Mouse (Mus musculus) embryonic facial prominence, embryonic 11.5 days (tissue): Measurements from ENCODE around the gene Cfap58. TPM values are rescaled to one million over a fixed set of nuclear protein-coding genes. Genes with fewer than 3 reads are reported as not detected.
A peak's percentile ranks its signal among the peaks of the same experiment; 100 is the strongest.

Experiments used
- ATAC-seq: fragments of 200-750 bp; cut with Nextera tagmentation; replicated peaks from 2 replicates; pipeline ENCODE4 v1.8.0; 2017; ENCODE audit warnings: low read depth; ENCODE audit not compliant: insufficient number of reproducible peaks, low FRiP score, low TSS enrichment
- DNase-seq: peaks from one replicate; pipeline ENCODE4 v3.0.0-alpha.2; 2015; ENCODE audit warnings: low spot score
- H3K27ac ChIP-seq: fragments of 300-500 bp; sonication (generic); replicated peaks from 2 replicates; pipeline ENCODE4 v1.5.1; 2014; ENCODE audit warnings: mild to moderate bottlenecking, low read depth, low read length, control low read depth
- H3K27me3 ChIP-seq: fragments of 300-500 bp; sonication (generic); 2 replicates; pipeline ENCODE4 v1.6.1; 2014; ENCODE audit warnings: mild to moderate bottlenecking, low read length, moderate library complexity, mixed read lengths; ENCODE audit not compliant: control insufficient read depth, insufficient read depth
- H3K36me3 ChIP-seq: fragments of 300-500 bp; sonication (generic); replicated peaks from 2 replicates; pipeline ENCODE4 v1.6.1; 2014; ENCODE audit warnings: low read depth, mild to moderate bottlenecking, low read length, moderate library complexity, mixed read lengths; ENCODE audit not compliant: control insufficient read depth, insufficient read depth
- H3K4me1 ChIP-seq: fragments of 300-500 bp; sonication (generic); 2 replicates; pipeline ENCODE4 v1.6.1; 2014; ENCODE audit warnings: low read length, mixed read lengths; ENCODE audit not compliant: control insufficient read depth, insufficient read depth
- H3K4me2 ChIP-seq: fragments of 300-500 bp; sonication (generic); 2 replicates; pipeline ENCODE4 v1.6.1; 2014; ENCODE audit warnings: low read depth, mild to moderate bottlenecking, control low read depth, low read length, moderate library complexity
- H3K4me3 ChIP-seq: fragments of 300-500 bp; sonication (generic); 2 replicates; pipeline ENCODE4 v1.5.1; 2014; ENCODE audit warnings: low read depth, low read length, control low read depth
- H3K9ac ChIP-seq: fragments of 300-500 bp; sonication (generic); replicated peaks from 2 replicates; pipeline ENCODE4 v1.6.1; 2014; ENCODE audit warnings: mild to moderate bottlenecking, control low read depth, low read length
- H3K9me3 ChIP-seq: fragments of 300-500 bp; sonication (generic); replicated peaks from 2 replicates; pipeline ENCODE4 v1.6.1; 2016; ENCODE audit warnings: mild to moderate bottlenecking, low read length, inconsistent platforms, mixed read lengths; ENCODE audit not compliant: control insufficient read depth
- WGBS: fragments of 180-500 bp; shearing (Covaris S2); extraction: QIAGEN DNeasy Blood & Tissue Kit; methylation state at CpG from one replicate; pipeline ENCODE4 v1.1.7; 2014; 5-methylcytosine and 5-hydroxymethylcytosine counted together
- polyA plus RNA-seq: library from polyadenylated mRNA; unstranded; fragments of >200 nt; fragmentation: Nextera tagmentation; extraction: Ambion mirVana; gene quantifications from 2 replicates; pipeline ENCODE4 v1.2.1, GENCODE M21; 2014

Cfap58 gene
- polyA plus RNA-seq, result 0.10 TPM in 1 of 2 replicates, not detected in the other

DNA sequence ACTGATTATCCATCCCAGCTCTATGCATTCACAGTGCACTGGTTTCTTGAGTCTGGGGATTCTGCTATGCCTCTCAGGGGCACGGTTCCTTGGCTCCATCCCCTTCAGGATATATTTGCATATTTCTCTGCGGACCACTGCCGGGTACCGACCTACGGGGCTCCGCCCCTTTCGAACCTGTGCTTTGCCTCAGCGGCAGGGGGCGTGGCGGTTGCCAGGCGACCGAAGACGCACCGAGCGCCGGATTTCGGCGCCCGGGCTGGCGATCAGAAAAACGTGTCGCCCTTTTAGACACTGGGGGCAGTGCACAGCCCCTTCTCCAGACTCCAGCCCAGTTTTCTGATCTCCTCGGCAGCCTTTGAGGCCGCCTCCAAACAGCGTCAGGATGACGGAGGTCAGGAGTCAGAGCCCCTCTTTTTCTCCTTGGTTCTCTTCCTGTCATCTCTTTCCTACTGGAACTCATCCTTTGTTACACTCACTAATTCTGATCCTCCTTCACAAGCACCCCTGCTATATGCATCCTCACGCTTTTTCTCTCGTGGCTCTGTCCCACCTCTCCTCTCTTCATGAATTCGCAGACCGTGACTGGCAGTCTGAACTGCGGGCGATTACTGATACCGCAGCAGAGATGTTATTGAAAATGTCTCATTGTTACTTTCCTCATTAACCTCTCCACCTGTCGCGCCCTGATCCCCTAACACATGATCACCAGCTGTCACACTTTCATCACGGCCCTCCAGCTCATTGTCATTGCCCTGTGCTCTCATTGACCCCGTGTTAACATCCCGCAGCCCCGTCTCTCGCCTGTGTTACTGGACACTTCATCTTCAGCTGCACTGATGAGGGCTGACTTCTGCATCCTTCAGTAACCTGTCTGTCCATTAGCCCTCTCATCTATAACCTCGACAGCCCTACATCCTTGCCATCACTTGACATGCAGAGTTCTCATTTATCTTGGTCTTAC lies at the start of gene Cfap58:
Gene Cfap58 (plus strand): TSS at position 233 of the 964 bp plus-strand sequence.
- WGBS, result 7% methylated on average over 41 of the region's 41 CpGs
- H3K4me1 ChIP-seq, result no peaks in the 10 kb centered on the region
- no peak within 1 kb of the TSS; the same call in 1 of the 2 replicates for H3K9ac ChIP-seq
- H3K4me3 ChIP-seq, result peak within 1 kb of the TSS; percentile 25
- H3K36me3 ChIP-seq, result no peaks in the 10 kb centered on the region
- no peaks in the 10 kb centered on the region for H3K9me3 ChIP-seq
- ATAC-seq (peak; percentile 91), DNase-seq (peak; percentile 92)
- no peak within 1 kb of the TSS for H3K27ac ChIP-seq
- no peaks in the 10 kb centered on the region; the same call in 1 of the 2 replicates for H3K27me3 ChIP-seq
- H3K4me2 ChIP-seq, result peak within 1 kb of the TSS; percentile 61

DNA sequence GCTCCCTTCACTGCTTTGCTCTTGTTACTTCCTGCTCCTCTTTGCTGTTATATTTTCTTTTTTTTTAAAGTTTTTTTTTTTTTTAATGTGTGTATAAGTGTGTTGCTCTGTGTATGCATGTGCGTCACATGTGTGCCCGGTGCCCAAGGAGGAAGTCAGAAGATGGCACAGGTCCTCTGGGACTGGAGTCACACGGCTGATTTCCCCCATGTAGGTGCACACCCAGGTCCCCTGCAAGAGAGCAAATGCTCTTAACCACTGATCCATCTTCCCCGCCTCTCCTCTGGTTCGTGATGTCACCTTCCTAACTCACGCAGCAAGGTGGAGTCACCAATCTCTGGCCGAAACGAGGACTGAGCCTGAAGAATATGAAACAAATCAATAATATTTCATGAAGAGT lies 49.4 kb upstream of the Cfap58 start:
- 92% methylated on average over 8 of the region's 8 CpGs for WGBS
- no peaks in the 10 kb centered on the region for H3K36me3 ChIP-seq
- DNase-seq, result no peak

DNA sequence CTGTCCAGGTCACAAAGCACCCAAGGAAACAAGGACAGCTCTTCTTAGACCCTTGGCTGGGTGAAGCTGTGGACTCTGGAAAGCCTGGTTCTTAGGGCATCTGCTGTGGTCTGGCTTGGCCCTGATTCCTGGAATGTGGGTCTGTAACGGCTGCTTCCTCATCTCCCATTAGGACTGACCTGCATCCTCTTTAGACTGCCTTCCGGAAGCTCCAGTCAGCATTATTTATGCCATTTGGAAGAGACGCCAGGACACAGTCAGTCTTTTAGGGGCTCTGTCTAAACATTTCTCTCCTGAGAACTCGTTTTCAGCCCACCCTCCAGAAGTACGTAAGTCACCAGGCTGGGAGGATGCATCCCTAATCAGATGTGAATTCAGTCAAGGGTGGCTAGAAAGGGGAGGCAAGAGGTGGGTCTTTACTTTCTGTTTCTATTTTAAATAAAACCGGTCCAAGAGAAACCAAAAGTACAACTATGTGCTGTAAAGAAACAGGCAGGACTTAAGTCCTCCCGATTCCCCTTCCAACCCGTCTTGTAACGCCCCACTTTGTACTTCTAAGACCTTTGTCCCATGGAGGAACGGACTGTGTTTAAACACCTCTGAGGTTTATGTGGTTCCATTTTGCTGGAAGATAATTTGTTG lies 46.9 kb upstream of the Cfap58 start:
- WGBS, result 75% methylated on average over 10 of the region's 10 CpGs
- no peaks in the 10 kb centered on the region for H3K27me3 ChIP-seq
- no peak for DNase-seq

More for the DNA sequence above, 49.4 kb upstream of the Cfap58 start:
- H3K4me2 ChIP-seq, result no peak overlapping the region
- no peaks in the 10 kb centered on the region for H3K27me3 ChIP-seq
- no peak for ATAC-seq
- H3K9ac ChIP-seq, result no peak overlapping the region
- H3K9me3 ChIP-seq, result no peaks in the 10 kb centered on the region
- no peak overlapping the region for H3K4me3 ChIP-seq
- no peaks in the 10 kb centered on the region; the same call in 1 of the 2 replicates for H3K4me1 ChIP-seq
- no peak overlapping the region for H3K27ac ChIP-seq

DNA sequence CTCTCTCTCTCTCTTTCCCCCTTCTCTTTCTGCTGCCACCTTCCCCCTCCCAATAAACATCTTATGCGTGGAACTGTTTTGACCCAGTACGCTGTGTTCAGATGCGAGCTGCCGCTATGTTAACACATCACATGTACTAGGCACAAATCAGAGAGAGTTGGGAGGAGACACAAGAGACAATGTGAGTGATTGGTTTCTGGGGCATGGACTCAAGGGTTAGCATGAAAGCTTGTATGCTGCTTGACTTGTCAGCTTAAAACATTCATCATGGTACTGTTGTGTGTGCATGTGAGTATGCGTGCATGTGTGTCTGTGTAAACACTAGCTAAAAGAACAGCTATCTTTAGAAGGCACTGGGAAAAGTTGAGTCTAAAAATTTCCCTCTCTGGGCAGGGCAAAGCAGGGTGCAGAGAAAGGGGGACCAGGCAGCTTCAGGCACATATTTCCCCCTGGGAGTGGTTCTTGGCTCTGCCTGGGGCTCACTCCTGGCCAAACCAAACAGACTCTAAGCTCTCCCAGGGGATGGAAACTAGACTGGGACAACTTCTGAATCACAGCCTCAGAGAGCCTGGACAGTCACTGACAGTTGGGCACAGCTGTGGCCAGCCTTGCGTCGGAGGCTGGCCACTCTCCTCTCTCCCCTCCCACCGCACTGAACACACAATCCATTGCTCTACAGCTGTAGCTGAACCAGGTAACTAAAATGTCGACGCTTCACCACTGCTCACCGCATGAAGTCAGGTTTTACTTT lies 45.7 kb upstream of the Cfap58 start:
- Histone ChIP-seq H3K9me3 (no peaks in the 10 kb centered on the region), H3K4me2 (no peak overlapping the region), H3K4me3 (no peak overlapping the region), H3K9ac (no peak overlapping the region), H3K27me3 (no peaks in the 10 kb centered on the region), H3K36me3 (peaks cover 7% of the 10 kb centered on the region), H3K27ac (no peak overlapping the region), H3K4me1 (no peaks in the 10 kb centered on the region)
- WGBS, result 83% methylated on average over 11 of the region's 11 CpGs
- DNase-seq (no peak), ATAC-seq (no peak)

More for the DNA sequence above, 46.9 kb upstream of the Cfap58 start:
- no peak overlapping the region for H3K4me3 ChIP-seq
- H3K9me3 ChIP-seq, result no peaks in the 10 kb centered on the region
- no peak overlapping the region for H3K27ac ChIP-seq
- no peak overlapping the region for H3K4me2 ChIP-seq
- H3K9ac ChIP-seq, result no peak overlapping the region
- H3K36me3 ChIP-seq, result no peaks in the 10 kb centered on the region; the same call in 1 of the 2 replicates
- ATAC-seq, result no peak
- H3K4me1 ChIP-seq, result no peaks in the 10 kb centered on the region

DNA sequence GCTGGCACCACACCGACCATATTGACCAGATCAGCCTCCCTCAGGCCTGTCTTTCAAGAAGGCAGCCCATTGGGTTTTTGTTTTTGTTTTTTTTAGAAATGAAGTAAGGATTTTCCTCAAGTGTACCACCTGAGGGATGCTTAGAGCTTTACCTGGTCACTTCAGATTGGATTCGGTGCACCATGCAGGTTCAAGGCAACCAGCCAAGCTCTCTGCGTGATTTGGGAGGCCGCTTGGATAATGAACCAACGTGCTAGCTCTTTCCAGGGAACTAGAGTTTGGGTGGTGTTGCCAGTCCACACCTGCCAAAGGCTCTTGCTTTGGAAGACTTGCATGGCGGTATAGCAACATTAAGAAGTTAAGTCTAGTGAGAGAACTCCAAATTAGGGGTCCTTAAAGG lies 44.4 kb upstream of the Cfap58 start:
- WGBS, result 98% methylated on average over 6 of the region's 6 CpGs

DNA sequence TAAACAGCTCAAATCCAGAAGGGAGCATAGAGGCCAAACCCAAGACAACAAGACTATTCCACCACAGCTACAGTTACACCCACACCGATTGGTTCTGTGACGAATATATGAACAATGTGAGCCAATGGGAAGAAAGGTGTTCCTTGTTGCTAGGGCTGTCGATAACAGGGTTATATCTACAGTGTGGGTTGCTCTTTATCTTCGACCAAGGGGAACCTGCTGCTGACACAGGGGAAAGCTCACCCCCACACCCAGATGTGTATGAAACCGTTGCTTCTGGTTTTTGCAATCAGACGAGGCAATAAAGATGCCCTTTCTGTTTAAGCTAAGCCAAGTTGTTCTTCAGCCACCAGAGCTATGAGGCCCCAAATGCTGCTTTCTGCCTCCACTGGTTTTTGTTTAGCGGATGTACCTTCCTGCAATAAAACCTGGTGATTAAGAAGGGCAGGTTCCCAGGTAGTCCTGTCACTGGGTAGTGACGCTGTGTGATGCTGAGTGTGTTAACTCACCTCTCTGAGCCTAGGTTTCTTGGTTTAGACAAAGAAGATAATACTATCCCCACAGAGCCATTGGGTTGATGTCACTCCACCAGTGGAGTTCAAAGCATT lies 38.9 kb upstream of the Cfap58 start:
- 88% methylated on average over 8 of the region's 8 CpGs for WGBS
- ATAC-seq (no peak), DNase-seq (no peak)
- peaks cover 6% of the 10 kb centered on the region for H3K4me1 ChIP-seq
- no peaks in the 10 kb centered on the region for H3K27me3 ChIP-seq
- H3K4me3 ChIP-seq, result no peak overlapping the region
- H3K27ac ChIP-seq, result no peak overlapping the region
- H3K9ac ChIP-seq, result no peak overlapping the region
- H3K4me2 ChIP-seq, result no peak overlapping the region
- H3K9me3 ChIP-seq, result no peaks in the 10 kb centered on the region
- H3K36me3 ChIP-seq, result peaks cover 7% of the 10 kb centered on the region

More for the DNA sequence above, 44.4 kb upstream of the Cfap58 start:
- Histone ChIP-seq H3K9me3 (no peaks in the 10 kb centered on the region), H3K4me1 (no peaks in the 10 kb centered on the region), H3K9ac (no peak overlapping the region), H3K4me3 (no peak overlapping the region), H3K36me3 (peaks cover 7% of the 10 kb centered on the region), H3K4me2 (no peak overlapping the region), H3K27ac (no peak overlapping the region), H3K27me3 (no peaks in the 10 kb centered on the region)
- no peak for DNase-seq
- no peak for ATAC-seq

DNA sequence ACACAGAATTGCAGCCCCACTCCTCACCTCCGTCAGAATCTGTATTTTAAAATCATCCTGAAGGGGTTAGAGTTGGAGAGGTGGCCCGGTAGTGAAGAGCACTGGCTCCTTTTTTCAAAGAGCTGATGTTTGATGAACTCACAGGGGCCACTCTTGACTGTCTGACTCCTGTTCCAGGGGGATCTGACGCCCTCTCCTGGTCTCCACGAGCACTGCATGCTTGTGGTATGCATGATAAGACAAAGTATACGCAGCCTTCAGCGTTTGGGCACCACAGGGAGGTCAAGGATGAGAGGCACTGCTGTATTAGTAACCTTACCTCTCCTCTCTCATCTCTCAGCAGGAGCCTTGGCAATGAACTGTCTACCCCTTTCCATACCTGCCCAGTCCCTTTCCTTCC lies 37.5 kb upstream of the Cfap58 start:
- peak; percentile 8 for DNase-seq
- H3K36me3 ChIP-seq, result peaks cover 7% of the 10 kb centered on the region
- no peaks in the 10 kb centered on the region for H3K27me3 ChIP-seq
- no peak for ATAC-seq
- H3K4me2 ChIP-seq, result no peak overlapping the region
- peaks cover 7% of the 10 kb centered on the region for H3K4me1 ChIP-seq
- no peaks in the 10 kb centered on the region for H3K9me3 ChIP-seq
- WGBS, result 69% methylated on average over 6 of the region's 6 CpGs
- no peak overlapping the region for H3K4me3 ChIP-seq
- no peak overlapping the region for H3K27ac ChIP-seq
- no peak overlapping the region for H3K9ac ChIP-seq
